Mouse (Mus musculus) right cerebral cortex, adult 2 months (tissue): Measurements from ENCODE around the gene Tnip2.

ENCODE experiments used
- DNase-seq, 2 experiments: peaks; one replicate each; pipeline ENCODE4 v3.0.0; 2021 to 2022; ENCODE audit warnings: low spot score in 2 of 2

The Tnip2 gene

GRCm38 (mm10) chr5:34513466-34514217, at the start of gene Tnip2:
Gene Tnip2, minus strand, starts transcription at chr5:34513991.
- DNase-seq, result peak; percentile 88 to 93

- DNase-seq, result no peak
Measured at GRCm38 (mm10) chr5:34551821-34552220, 38.0 kb upstream of the Tnip2 start.

GRCm38 (mm10) chr5:34550251-34550650, 36.5 kb upstream of the Tnip2 start:
- no peak for DNase-seq

- no peak for DNase-seq
Measured at GRCm38 (mm10) chr5:34549483-34550221, 35.9 kb upstream of the Tnip2 start.

GRCm38 (mm10) chr5:34549135-34549482, 35.3 kb upstream of the Tnip2 start:
- DNase-seq, result no peak

- DNase-seq, result no peak
Measured at GRCm38 (mm10) chr5:34547410-34547809, 33.6 kb upstream of the Tnip2 start.

GRCm38 (mm10) chr5:34543114-34543513, 29.3 kb upstream of the Tnip2 start:
- no peak for DNase-seq

GRCm38 (mm10) chr5:34542166-34542565, 28.4 kb upstream of the Tnip2 start:
- no peak for DNase-seq

- no peak for DNase-seq
Measured at GRCm38 (mm10) chr5:34539121-34539520, 25.3 kb upstream of the Tnip2 start.

GRCm38 (mm10) chr5:34538527-34538926, 24.7 kb upstream of the Tnip2 start:
- no peak for DNase-seq

GRCm38 (mm10) chr5:34538079-34538478, 24.3 kb upstream of the Tnip2 start:
- DNase-seq, result no peak

- DNase-seq, result no peak
Measured at GRCm38 (mm10) chr5:34535831-34536230, 22.0 kb upstream of the Tnip2 start.

GRCm38 (mm10) chr5:34534776-34535581, 21.2 kb upstream of the Tnip2 start:
- no peak for DNase-seq

GRCm38 (mm10) chr5:34533820-34534219, 20.0 kb upstream of the Tnip2 start:
- DNase-seq, result no peak

GRCm38 (mm10) chr5:34533066-34533465, 19.3 kb upstream of the Tnip2 start:
- no peak for DNase-seq

- no peak for DNase-seq
Measured at GRCm38 (mm10) chr5:34530687-34531086, 16.9 kb upstream of the Tnip2 start.

GRCm38 (mm10) chr5:34530116-34530515, 16.3 kb upstream of the Tnip2 start:
- no peak for DNase-seq

- DNase-seq, result no peak
Measured at GRCm38 (mm10) chr5:34528724-34529123, 14.9 kb upstream of the Tnip2 start.

GRCm38 (mm10) chr5:34527352-34527751, 13.6 kb upstream of the Tnip2 start:
- DNase-seq, result no peak

- DNase-seq, result no peak
Measured at GRCm38 (mm10) chr5:34526477-34526775, 12.6 kb upstream of the Tnip2 start.

GRCm38 (mm10) chr5:34525663-34526476, 12.1 kb upstream of the Tnip2 start, which contains the start of gene Sh3bp2:
Gene Sh3bp2, plus strand, starts transcription at chr5:34525838.
- DNase-seq, result peak; percentile 70 to 82

- no peak for DNase-seq
Measured at GRCm38 (mm10) chr5:34524511-34524910, 10.7 kb upstream of the Tnip2 start.
